In genomic region chr16:91549616-91550015, GRCm38 (mm10) we compare ENCODE assay signal across 11 mouse cellular contexts. TPM values are rescaled to one million over a fixed set of nuclear protein-coding genes. Genes with fewer than 3 reads are reported as not detected.
A peak's percentile ranks its signal among the peaks of the same experiment; 100 is the strongest.
DNase-seq lines count a peak whose midpoint lies in the region; ATAC-seq and TF ChIP-seq lines count a peak whose summit lies in the region.
"Had no signal": no experiment of that assay in that cellular context is flagged by ENCODE, and none has a peak within 500 bp of the region (broad histone marks: within the 10 kb centered on the region; RNA-seq: fewer than 3 reads in every experiment).

No protein-coding gene starts in this region.

- ATAC-seq in heart, embryonic 12.5 days (ENCODE audit: insufficient number of reproducible peaks, low FRiP score), result no peak
- no peak for ATAC-seq in megakaryocyte, adult 5-6 weeks (ENCODE audit: poor library complexity, severe bottlenecking)
- ATAC-seq in intestine, embryonic 14.5 days (replicated peaks; ENCODE audit: low FRiP score, low TSS enrichment, low read depth), result no peak
- ATAC-seq in monocyte, adult 5-6 weeks (replicated peaks; ENCODE audit: insufficient number of reproducible peaks, low FRiP score, low TSS enrichment, poor library complexity, severe bottlenecking), result no peak

- 63% methylated on average over 5 of the region's 5 CpGs for WGBS in heart, embryonic 12.5 days
- 71% methylated on average over 5 of the region's 5 CpGs for WGBS in intestine, embryonic 14.5 days
- 28% methylated on average over 5 of the region's 5 CpGs for WGBS in small intestine, adult 2 months

- no peak for DNase-seq in heart, adult 11 months
- no peak for DNase-seq in intestine, embryonic 14.5 days (ENCODE audit: low spot score)
- DNase-seq in left cerebral cortex, postnatal 4 days, result no peak
- DNase-seq: cerebellum, postnatal 10 days; layer of hippocampus, postnatal 36 days had no signal

- no peaks in the 10 kb centered on the region for H3K27me3 ChIP-seq in heart, embryonic 12.5 days (replicated peaks)
- H3K27me3 ChIP-seq in megakaryocyte, embryonic 14.5 days (replicated peaks), result peaks cover 33% of the 10 kb centered on the region
- H3K27me3 ChIP-seq in intestine, embryonic 14.5 days (replicated peaks; ENCODE audit: control insufficient read depth, insufficient read depth, low read length), result no peaks in the 10 kb centered on the region
- no peaks in the 10 kb centered on the region for H3K27me3 ChIP-seq in small intestine, adult 2 months (ENCODE audit: control insufficient read depth, insufficient read depth, low read length)
- H3K27me3 ChIP-seq: kidney, embryonic 15.5 days had no signal

- intact Hi-C loops in left cerebral cortex, postnatal 4 days (cut with DNase I), result no loop called here

- H3K9ac ChIP-seq in heart, embryonic 12.5 days, result peak overlapping the region; percentile 72; the same call in 1 of the 2 replicates
- no peak overlapping the region for H3K9ac ChIP-seq in intestine, embryonic 14.5 days (ENCODE audit: low read length)
- H3K9ac ChIP-seq: kidney, embryonic 15.5 days had no signal

- peak overlapping the region; percentile 89 for H3K27ac ChIP-seq in heart, embryonic 12.5 days (ENCODE audit: poor library complexity, severe bottlenecking)
- H3K27ac ChIP-seq in intestine, embryonic 14.5 days (ENCODE audit: low read depth), result no peak overlapping the region; the same call in 1 of the 2 replicates
- peak overlapping the region; percentile 97 for H3K27ac ChIP-seq in small intestine, adult 2 months (ENCODE audit: insufficient read depth, low read depth, low read length)
- H3K27ac ChIP-seq: kidney, embryonic 15.5 days had no signal

- H3K9me3 ChIP-seq in heart, embryonic 12.5 days (replicated peaks), result no peaks in the 10 kb centered on the region
- no peaks in the 10 kb centered on the region for H3K9me3 ChIP-seq in megakaryocyte, embryonic 14.5 days
- no peaks in the 10 kb centered on the region for H3K9me3 ChIP-seq in intestine, embryonic 14.5 days (ENCODE audit: control insufficient read depth, low read length)
- H3K9me3 ChIP-seq: kidney, embryonic 15.5 days had no signal

- no peak for TF ChIP-seq POLR2A in small intestine, adult 2 months (IDR thresholded peaks at IDR 0.05; ENCODE audit: low read depth, low read length)

- peak overlapping the region; percentile 75 for H3K4me2 ChIP-seq in heart, embryonic 12.5 days
- peak overlapping the region; percentile 82; the same call in 1 of the 2 replicates for H3K4me2 ChIP-seq in intestine, embryonic 14.5 days (ENCODE audit: low read length)

- peaks cover 78% of the 10 kb centered on the region for H3K4me1 ChIP-seq in heart, embryonic 12.5 days (replicated peaks)
- H3K4me1 ChIP-seq in megakaryocyte, embryonic 14.5 days, result peaks cover 84% of the 10 kb centered on the region
- H3K4me1 ChIP-seq in intestine, embryonic 14.5 days (replicated peaks; ENCODE audit: control insufficient read depth, insufficient read depth, low read length), result peaks cover 34% of the 10 kb centered on the region
- peaks cover 42% of the 10 kb centered on the region for H3K4me1 ChIP-seq in small intestine, adult 2 months (ENCODE audit: control insufficient read depth, insufficient read depth, insufficient read length, low read length)

- H3K4me3 ChIP-seq in heart, embryonic 12.5 days, result peak overlapping the region; percentile 10; the same call in 1 of the 2 replicates
- peak overlapping the region; percentile 74 for H3K4me3 ChIP-seq in megakaryocyte, embryonic 14.5 days (replicated peaks)
- H3K4me3 ChIP-seq in intestine, embryonic 14.5 days (ENCODE audit: low read depth, low read length), result no peak overlapping the region
- H3K4me3 ChIP-seq in small intestine, adult 2 months (ENCODE audit: low read depth, low read length), result peak overlapping the region; percentile 38

- TF ChIP-seq CTCF in small intestine, adult 2 months (IDR thresholded peaks at IDR 0.05; ENCODE audit: extremely low read depth, insufficient read length, insufficient replicate concordance, low read depth, low read length), result no peak

- H3K36me3 ChIP-seq in heart, embryonic 12.5 days, result peaks cover 7% of the 10 kb centered on the region
- peaks cover 37% of the 10 kb centered on the region for H3K36me3 ChIP-seq in megakaryocyte, embryonic 14.5 days (replicated peaks; ENCODE audit: low read length)
- no peaks in the 10 kb centered on the region for H3K36me3 ChIP-seq in intestine, embryonic 14.5 days (ENCODE audit: control insufficient read depth, insufficient read depth, low read length)
- H3K36me3 ChIP-seq in small intestine, adult 2 months (ENCODE audit: control insufficient read depth, insufficient read depth, low read length), result peaks cover 6% of the 10 kb centered on the region; the same call in 1 of the 2 replicates

RNA-seq across cellular contexts. Expression of gene Ifngr2, which starts 2.7 kb away (rescaled TPM):
- polyA plus RNA-seq in heart, embryonic 12.5 days (2016; fragmentation: Nextera tagmentation; extraction: Ambion mirVana), result 99.4 and 110 TPM in 2 replicates
- polyA plus RNA-seq in megakaryocyte, embryonic 14.5 days (2012; ENCODE audit: insufficient read depth, low replicate concordance), result 12.5 and 13.8 TPM in 2 replicates
- total RNA-seq in megakaryocyte, adult 5-6 weeks (2015), result 63.2 and 67.5 TPM in 2 replicates
- 47.0 and 49.0 TPM in 2 replicates for total RNA-seq in megakaryocyte, adult 5-6 weeks (2017)
- polyA plus RNA-seq in intestine, embryonic 14.5 days (2014; fragmentation: Nextera tagmentation; extraction: Ambion mirVana), result 65.3 and 68.4 TPM in 2 replicates
- polyA plus RNA-seq in small intestine, adult 2 months (2012; rRNA removed), result 48.9 and 162 TPM in 2 replicates
- 28.8 to 49.4 TPM (median 38.9 TPM) in 3 replicates for total RNA-seq in monocyte, adult 5-6 weeks (2017)
- total RNA-seq in left cerebral cortex, postnatal 4 days (2021), result 10 to 100 TPM; 88.8 to 89.4 TPM

RNA-seq across cellular contexts. Expression of gene Tmem50b, which starts 48.0 kb away (rescaled TPM):
- 57.4 and 60.8 TPM in 2 replicates for polyA plus RNA-seq in heart, embryonic 12.5 days (2016; fragmentation: Nextera tagmentation; extraction: Ambion mirVana)
- 2.6 TPM in 1 of 2 replicates, not detected in the other for polyA plus RNA-seq in megakaryocyte, embryonic 14.5 days (2012; ENCODE audit: insufficient read depth, low replicate concordance)
- total RNA-seq in megakaryocyte, adult 5-6 weeks (2015), result 102 and 112 TPM in 2 replicates
- total RNA-seq in megakaryocyte, adult 5-6 weeks (2017), result 83.4 and 89.7 TPM in 2 replicates
- 29.1 and 31.1 TPM in 2 replicates for polyA plus RNA-seq in intestine, embryonic 14.5 days (2014; fragmentation: Nextera tagmentation; extraction: Ambion mirVana)
- 18.4 and 20.0 TPM in 2 replicates for polyA plus RNA-seq in small intestine, adult 2 months (2012; rRNA removed)
- total RNA-seq in monocyte, adult 5-6 weeks (2017), result 44.6 to 80.4 TPM (median 63.0 TPM) in 3 replicates
- total RNA-seq in left cerebral cortex, postnatal 4 days (2021), result 10 to 100 TPM; 76.3 to 77.4 TPM
